Mouse (Mus musculus) thymus, postnatal 0 days (tissue): Measurements from ENCODE around the gene Slco6d1. TPM values are rescaled to one million over a fixed set of nuclear protein-coding genes. Genes with fewer than 3 reads are reported as not detected.
"Not testable (repeated sequence)": the region's sequence is repeated elsewhere in the genome, so short reads cannot be mapped to it uniquely, and the experiment has no call there.

Experiments used
- DNase-seq: peaks from one replicate; pipeline ENCODE4 v3.0.0-alpha.2; 2015; ENCODE audit warnings: low spot score
- microRNA-seq: library from miRNA; unstranded; fragments of <30 nt; microRNA quantifications from one replicate; pipeline ENCODE4, GENCODE M21; 2016; ENCODE audit warnings: borderline number of aligned reads
- polyA plus RNA-seq: library from polyadenylated mRNA; unstranded; fragments of >200 nt; fragmentation: Nextera tagmentation; extraction: Ambion mirVana; gene quantifications from 2 replicates; pipeline ENCODE4 v1.2.1, GENCODE M21; 2015

The Slco6d1 gene
- not detected in 2 replicates for polyA plus RNA-seq

GRCm38 (mm10) chr1:98420824-98421223 lies at the start of gene Slco6d1:
Gene Slco6d1 (plus strand): TSS chr1:98421124.
- DNase-seq = no peak

DNA sequence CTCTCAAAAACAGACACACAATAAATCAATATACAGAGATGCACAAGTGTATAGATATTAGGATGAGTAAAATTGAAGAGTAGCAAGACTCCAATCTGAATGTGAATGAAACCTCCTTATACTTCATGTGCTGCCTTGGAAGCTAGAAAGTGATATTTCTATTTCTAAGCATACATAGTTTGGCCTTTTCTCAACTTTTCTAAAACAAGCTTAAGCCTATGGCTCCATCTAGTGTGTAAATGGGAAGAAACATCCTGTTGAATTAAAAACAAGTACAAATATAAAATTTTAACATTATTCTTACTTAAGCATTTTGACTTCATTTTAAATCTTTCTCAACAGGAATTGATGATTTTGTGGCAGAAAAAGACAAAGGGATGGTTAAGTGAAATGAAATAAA lies 28.9 kb upstream of the Slco6d1 start:
- DNase-seq = no peak

DNA sequence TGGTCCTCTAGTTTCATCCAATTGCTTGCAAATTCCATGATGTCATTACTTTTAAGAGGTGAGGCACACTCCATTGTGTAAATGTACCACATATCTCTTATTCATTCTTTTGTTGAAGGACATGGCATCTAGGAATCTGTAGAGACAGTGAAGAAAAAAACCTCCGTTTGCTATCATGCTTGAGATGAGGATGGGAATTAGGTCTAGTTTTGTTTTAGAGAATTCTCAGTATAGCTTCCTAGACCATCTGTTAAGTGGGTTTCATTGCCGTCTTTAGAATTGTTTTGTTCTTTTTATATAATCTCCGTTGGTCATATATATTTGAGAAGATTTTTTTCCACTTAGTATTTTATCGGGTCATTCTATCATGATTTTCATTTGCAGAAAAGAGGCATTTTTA lies 27.0 kb downstream of the Slco6d1 start:
- no peak for DNase-seq

DNA sequence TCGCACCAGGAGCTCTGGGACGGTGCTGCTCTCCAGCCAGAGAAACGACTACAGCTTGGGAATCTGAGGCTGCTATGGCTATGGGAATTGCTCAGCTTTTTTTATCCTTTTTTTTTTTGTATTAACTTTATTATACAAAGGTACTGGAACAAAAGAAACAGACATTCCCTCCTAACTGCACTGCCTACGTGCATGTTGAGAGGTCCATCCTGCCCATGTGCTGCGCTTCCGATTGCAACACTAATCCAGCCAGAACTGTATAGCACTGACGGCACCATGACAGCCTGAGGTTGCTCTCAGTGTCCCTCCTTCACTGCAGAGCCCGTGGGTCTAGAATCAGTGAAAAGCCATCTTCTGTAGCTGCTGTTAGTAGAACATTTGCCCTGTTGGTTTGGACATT lies 38.3 kb downstream of the Slco6d1 start:
- not testable (repeated sequence) for DNase-seq

GRCm38 (mm10) chr1:98476381-98476780 lies 55.5 kb downstream of the Slco6d1 start:
- not testable (repeated sequence) for DNase-seq

DNA sequence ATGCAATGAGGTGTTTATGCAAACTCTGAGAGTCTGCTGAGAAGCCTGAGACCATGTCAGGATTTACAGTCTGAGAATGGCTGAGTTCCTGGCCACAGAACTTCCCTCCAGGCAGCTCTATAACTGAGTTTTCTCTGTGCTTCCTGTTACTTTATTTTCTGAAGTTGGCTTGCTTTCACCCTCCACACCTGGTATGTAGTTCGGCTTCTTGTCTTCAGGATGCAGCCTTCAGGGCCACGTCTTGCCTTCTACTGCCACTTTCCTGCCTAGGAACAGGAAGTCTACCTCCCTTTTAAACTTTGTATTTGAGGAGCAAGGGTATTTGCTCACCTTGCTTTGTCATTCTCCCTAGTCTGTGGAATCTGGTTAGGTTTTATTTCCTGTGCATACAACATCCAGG lies 58.3 kb downstream of the Slco6d1 start:
- no peak for DNase-seq

- no peak for DNase-seq
Observed at GRCm38 (mm10) chr1:98505982-98506381, 85.1 kb downstream of the Slco6d1 start.

DNA sequence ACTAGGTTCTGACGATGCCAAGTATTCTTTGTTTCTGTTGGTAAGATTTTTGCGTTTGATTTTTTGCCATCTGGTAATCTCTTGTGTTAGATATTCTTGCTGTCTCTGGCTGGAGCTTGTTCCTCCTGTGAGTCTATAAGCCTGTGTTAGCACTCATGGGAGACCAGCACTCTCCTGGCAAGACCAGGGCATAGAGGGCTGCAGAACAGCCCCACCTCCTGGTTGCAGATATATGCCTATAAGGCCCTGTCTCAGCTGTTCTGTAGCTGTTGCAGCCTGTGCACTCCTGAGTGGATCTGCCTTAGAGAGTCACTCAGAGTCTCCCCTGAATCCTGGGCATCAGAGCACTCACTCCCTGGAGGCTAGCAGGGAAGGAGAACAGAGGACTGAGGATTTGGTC lies 102.1 kb downstream of the Slco6d1 start:
- DNase-seq = no peak

DNA sequence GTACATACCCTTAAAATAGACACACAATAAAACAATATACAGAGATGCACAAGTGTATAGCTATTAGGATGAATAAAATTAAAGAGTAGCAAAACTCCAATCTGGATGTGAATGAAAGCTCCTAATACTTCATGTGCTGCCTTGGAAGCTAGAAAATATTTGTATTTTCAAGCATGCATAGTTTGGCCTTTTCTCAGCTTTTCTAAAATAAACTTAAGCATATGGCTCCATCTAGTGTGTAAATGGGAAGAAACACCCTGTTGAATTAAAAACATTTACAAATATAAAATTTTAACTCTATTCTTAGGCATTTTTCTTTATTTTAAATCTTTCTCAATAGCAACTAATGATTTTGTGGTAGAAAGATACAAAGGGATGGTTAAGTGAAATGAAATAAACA lies 102.6 kb downstream of the Slco6d1 start:
- no peak for DNase-seq

- not testable (repeated sequence) for DNase-seq
Observed at GRCm38 (mm10) chr1:98528368-98528767, 107.4 kb downstream of the Slco6d1 start.

DNA sequence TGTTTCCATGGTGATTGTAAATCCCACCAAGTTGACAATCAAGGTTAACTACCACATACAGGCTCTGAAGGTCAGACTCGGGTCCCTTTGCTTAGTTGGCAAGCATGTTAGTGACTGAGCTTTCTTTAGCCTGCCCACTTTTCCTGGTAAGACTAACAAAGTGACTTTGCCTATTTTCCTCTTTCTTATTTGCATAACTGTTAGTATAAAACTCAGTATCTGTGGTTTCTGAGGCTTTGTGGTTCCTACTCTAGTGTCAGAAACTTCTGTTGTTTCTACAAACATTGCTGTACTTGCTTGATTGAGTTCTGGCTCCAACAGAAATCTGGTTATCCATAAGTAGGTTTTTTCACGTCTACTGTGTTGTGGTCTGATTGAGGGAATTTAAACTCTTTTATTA lies 124.4 kb downstream of the Slco6d1 start:
- no peak for DNase-seq

- DNase-seq = no peak
Observed at GRCm38 (mm10) chr1:98554388-98554787, 133.5 kb downstream of the Slco6d1 start.

GRCm38 (mm10) chr1:98565701-98566100 lies 144.8 kb downstream of the Slco6d1 start:
- DNase-seq = no peak

Small RNA genes within 50 kb of the gene (microRNA-seq; reads per million reads assigned to microRNA genes)
- not detected for gene Gm26134
